Mouse (Mus musculus) right cerebral cortex, adult 18-20 months (tissue): Measurements from ENCODE around the gene Pabpc5.

Source experiments
- DNase-seq: peaks from one replicate; pipeline ENCODE4 v3.0.0; 2022; ENCODE audit warnings: mixed read lengths

The Pabpc5 gene

GRCm38 (mm10) chrX:119927081-119927571 lies at the start of gene Pabpc5:
Gene Pabpc5 (plus strand): TSS chrX:119927196.
- peak; percentile 75 for DNase-seq

- no peak for DNase-seq
Observed at GRCm38 (mm10) chrX:119886957-119887593, 39.9 kb upstream of the Pabpc5 start.

GRCm38 (mm10) chrX:119888326-119888920 lies 38.6 kb upstream of the Pabpc5 start:
- DNase-seq, result no peak

GRCm38 (mm10) chrX:119927852-119928251 lies 856 bp downstream of the Pabpc5 start:
- peak; percentile 0 for DNase-seq
